Mouse (Mus musculus): ENCODE measurements around the gene Epx. TPM values are rescaled to one million over a fixed set of nuclear protein-coding genes. Genes with fewer than 3 reads are reported as not detected.
A peak's percentile ranks its signal among the peaks of the same experiment; 100 is the strongest.

The Epx gene
- total RNA-seq, 2 experiments from 2014 or later, result 0.25 to 0.96 TPM

GRCm38 (mm10) chr11:87841436-87841835 is 33.9 kb downstream of the Epx start:
- DNase-seq (ENCODE audit: low spot score in 2 of 2), result no peak

- no peak for DNase-seq (ENCODE audit: low spot score in 2 of 2)
Observed at GRCm38 (mm10) chr11:87840676-87841075, 34.7 kb downstream of the Epx start.

- no peak for DNase-seq (ENCODE audit: low spot score in 2 of 2)
Observed at GRCm38 (mm10) chr11:87828239-87828900, 47.0 kb downstream of the Epx start, which contains the start of gene Lpo. Gene Lpo, minus strand, starts transcription at chr11:87828289.

- no peak for DNase-seq (ENCODE audit: low spot score in 2 of 2)
Observed at GRCm38 (mm10) chr11:87821502-87821901, 53.8 kb downstream of the Epx start.

- DNase-seq (ENCODE audit: low spot score in 2 of 2), result no peak
Observed at GRCm38 (mm10) chr11:87817443-87817773, 57.9 kb downstream of the Epx start.

- DNase-seq (ENCODE audit: low spot score in 2 of 2), result peak; percentile 73 to 77
Observed at GRCm38 (mm10) chr11:87816707-87817442, 58.5 kb downstream of the Epx start.

GRCm38 (mm10) chr11:87814831-87815230 is 60.5 kb downstream of the Epx start:
- no peak for DNase-seq (ENCODE audit: low spot score in 2 of 2)

Other genes with a start within 250 kb of the Epx start
- 1 to 10 TPM; 3.8 to 4.0 TPM for gene Rnf43, start 212.8 kb downstream of the Epx start, total RNA-seq (2021)
- gene Supt4a, start 138.0 kb downstream of the Epx start, total RNA-seq (2021), result 10 to 100 TPM; 56.1 to 59.9 TPM
- gene Tspoap1, start 115.0 kb downstream of the Epx start, total RNA-seq (2021), result 100 to 1,000 TPM; 149 to 174 TPM
- under 1 TPM; 0.48 to 0.62 TPM for gene Mpo, start 82.0 kb downstream of the Epx start, total RNA-seq (2021)
- under 1 TPM; 0.62 to 0.87 TPM for gene Lpo, start 47.2 kb downstream of the Epx start, total RNA-seq (2021)
- 1 to 10 TPM; 7.0 to 7.2 TPM for gene Mks1, start 22.3 kb downstream of the Epx start, total RNA-seq (2021)
- gene Olfr462, start 16.7 kb upstream of the Epx start, total RNA-seq (2021), result not detected
- gene Olfr463, start 21.9 kb upstream of the Epx start, total RNA-seq (2021), result not detected
- gene Olfr464, start 45.4 kb upstream of the Epx start, total RNA-seq (2021), result not detected
- gene Dynll2, start 112.0 kb upstream of the Epx start, total RNA-seq (2021), result 100 to 1,000 TPM; 368 to 386 TPM
- 100 to 1,000 TPM; 218 to 245 TPM for gene Srsf1, start 171.8 kb upstream of the Epx start, total RNA-seq (2021)
- gene Vezf1, start 192.7 kb upstream of the Epx start, total RNA-seq (2021), result 10 to 100 TPM; 26.0 to 28.5 TPM
- gene Cuedc1, start 222.5 kb upstream of the Epx start, total RNA-seq (2021), result 10 to 100 TPM; 42.0 to 45.7 TPM